Mouse (Mus musculus): ENCODE data around the gene Cacnb1.

Cacnb1 gene

DNA sequence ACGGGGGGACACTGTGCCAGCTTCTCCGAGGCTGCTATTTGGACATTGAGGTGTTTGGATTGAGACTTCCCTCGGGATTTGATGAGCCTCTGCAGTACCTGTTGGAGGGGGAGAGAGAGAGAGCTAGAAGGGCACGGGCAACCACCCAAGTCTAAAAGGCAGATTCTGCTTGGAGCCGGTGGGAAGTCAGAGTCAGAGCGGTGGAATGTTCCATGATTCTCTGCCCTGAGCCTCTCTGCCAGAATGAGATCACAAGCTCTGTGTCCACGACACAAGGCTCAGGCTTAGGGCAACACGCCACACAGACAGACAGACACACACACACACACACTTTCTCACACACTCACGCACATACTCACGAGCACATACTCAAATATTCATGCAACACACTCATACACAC lies 17.1 kb downstream of the Cacnb1 start:
- no peak for DNase-seq

- DNase-seq: no peak
These were observed 17.8 kb downstream of the Cacnb1 start for GRCm38 (mm10) chr11:98005076-98005475.

DNA sequence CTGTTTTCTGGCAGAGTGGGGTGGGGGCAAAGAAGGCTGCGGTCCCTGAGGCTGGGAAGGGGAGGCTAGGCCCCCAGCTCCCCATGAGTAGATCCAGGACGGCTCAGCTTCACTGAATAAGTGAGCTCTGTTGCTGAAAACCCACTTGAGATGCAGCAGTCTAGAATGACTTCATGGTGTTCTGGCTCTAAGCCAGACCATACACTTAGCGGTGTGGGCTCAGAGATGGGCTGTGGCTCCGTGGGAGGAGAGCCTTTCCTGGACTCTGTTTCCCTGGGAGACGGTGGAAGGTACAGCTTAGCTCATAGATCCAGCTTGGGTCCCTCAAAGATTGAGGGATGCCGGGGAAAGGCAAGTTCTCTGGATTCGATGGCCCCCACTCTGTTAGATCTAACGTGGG lies 18.7 kb downstream of the Cacnb1 start:
- no peak for DNase-seq

DNA sequence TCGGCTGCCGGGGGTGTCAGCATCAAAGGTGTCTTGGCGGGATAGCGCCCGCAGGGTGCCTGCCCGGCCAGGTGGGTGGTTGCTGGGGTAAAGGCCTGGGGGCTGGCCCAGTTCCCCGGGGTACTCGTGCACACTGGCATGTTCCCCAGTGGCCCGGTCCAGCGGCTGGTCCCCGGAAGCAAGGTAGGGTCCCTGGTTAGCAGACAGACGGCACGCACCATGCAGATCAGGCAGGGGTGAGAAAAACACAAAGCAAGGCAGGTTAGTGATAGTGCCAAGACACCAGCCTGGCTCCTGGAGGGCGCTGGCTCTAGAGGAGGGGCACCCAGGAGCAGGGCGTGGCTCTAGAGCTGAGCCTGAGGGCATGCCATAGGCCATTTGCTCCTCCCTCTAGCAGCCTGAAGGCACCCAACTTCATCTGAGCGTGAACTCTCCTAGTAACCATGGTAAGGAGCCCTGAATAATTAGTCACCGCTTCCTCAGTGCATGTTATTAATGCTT lies 19.6 kb downstream of the Cacnb1 start:
- no peak for DNase-seq

DNA sequence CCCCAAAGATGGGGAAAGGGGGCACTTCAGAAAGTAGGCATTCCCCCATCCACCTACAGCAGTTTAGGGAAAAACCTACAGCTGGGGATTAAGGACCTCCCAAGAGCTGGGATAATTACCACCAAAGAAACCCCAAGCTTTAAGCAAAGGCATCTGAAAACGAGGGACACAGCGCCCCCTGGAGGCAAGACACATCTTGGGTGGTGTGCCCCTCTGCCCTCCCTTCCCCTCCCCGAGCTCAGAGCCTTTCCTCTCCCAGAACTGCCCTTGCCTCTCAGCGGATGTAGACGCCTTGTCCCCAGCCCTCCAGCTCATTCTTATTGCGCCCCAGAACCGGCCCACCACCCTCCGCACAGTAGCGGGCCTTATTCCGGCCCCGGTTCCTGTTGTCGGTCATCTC lies 20.2 kb downstream of the Cacnb1 start:
- peak in 1 of 2 experiments; percentile 75 for DNase-seq

- no peak for DNase-seq
These were observed 20.8 kb downstream of the Cacnb1 start for GRCm38 (mm10) chr11:98001986-98002385.

DNA sequence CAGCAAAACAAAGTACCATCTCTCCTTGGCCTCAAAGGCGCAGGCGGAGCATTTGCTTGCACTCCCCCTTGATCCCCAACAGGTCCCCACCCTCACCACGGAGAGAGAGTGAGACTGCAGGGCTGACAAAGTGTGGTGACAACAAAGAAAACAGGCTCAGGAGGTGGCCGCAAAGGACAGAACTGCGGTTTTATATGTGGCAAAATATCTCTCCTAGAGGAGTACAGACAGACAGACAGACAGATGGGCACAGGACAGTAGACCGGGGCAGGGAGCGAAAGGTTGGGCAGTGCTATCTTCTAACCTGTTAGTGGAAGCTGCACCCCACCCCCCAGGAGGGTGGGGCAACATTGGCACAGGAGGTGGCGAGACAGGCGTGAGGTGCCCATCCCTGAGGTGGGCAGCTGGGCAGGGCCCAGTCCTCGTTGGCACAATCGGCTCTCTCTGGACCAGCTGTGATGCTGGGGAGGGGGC lies 21.4 kb downstream of the Cacnb1 start:
- no peak for DNase-seq

- DNase-seq: no peak
These were observed 22.3 kb downstream of the Cacnb1 start for GRCm38 (mm10) chr11:98000378-98001140.

GRCm38 (mm10) chr11:97999748-98000147 lies 23.1 kb downstream of the Cacnb1 start:
- DNase-seq: no peak

DNA sequence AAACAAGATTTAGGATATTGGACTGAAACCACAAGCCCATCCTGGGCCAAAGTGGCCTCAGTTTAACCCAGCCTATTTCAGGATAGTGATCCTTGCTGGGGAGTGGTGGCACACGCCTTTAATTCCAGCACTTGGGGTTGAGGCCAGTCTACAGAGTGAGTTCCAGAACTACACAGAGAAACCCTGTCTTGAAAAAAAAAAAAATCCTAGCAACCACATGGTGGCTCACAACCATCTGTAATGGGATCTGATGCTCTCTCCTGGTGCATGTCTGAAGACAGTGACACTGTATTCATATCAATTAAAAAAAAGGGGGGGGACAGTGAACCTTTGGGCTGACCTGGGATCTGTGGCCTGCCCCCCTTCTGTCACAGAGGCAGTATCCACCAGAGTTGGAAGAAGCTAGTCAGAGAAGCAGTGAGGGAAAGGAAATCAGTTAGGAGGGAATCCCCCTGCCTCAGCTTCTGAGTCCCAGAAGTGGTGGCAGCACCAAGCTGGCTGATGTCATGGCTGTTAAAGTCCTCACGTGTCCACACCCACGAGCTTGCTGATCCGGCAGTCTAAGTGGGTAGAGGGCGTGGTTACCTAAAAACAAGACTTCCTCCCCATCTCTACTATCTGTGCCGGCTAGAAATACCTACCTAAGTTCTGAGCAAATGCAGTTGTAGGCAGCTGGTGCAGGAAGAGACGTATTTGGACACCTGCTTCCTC lies 23.8 kb downstream of the Cacnb1 start:
- DNase-seq: no peak

GRCm38 (mm10) chr11:97998074-97998793 lies 24.6 kb downstream of the Cacnb1 start:
- DNase-seq: no peak

DNA sequence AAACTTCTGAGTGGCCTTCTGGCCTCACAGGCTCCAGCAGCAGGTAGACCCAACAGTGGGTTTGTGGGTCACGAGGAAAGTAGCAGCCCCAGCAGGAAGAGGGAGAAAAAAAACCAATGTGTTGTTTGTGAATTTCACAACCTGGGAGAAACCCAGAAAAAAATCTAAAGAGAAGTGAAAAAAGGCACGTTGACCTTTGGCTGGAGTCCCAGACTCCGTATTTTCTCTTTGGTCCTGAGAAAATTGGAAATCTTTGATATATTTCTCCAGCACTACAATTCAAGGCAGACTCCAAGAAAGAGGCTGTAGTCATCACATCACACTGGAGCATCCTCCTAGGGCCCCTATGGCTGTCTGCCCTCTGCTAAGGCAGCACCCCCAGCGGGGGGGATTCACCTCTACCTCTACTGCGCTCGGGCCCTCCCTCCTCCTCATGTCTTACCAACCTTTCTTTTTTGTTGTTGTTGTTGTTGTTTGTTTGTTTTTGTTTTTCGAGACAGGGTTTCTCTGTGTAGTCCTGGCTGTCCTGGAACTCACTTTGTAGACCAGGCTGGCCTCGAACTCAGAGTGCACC lies 25.4 kb downstream of the Cacnb1 start:
- no peak for DNase-seq

GRCm38 (mm10) chr11:97996691-97997090 lies 26.1 kb downstream of the Cacnb1 start:
- DNase-seq: no peak

DNA sequence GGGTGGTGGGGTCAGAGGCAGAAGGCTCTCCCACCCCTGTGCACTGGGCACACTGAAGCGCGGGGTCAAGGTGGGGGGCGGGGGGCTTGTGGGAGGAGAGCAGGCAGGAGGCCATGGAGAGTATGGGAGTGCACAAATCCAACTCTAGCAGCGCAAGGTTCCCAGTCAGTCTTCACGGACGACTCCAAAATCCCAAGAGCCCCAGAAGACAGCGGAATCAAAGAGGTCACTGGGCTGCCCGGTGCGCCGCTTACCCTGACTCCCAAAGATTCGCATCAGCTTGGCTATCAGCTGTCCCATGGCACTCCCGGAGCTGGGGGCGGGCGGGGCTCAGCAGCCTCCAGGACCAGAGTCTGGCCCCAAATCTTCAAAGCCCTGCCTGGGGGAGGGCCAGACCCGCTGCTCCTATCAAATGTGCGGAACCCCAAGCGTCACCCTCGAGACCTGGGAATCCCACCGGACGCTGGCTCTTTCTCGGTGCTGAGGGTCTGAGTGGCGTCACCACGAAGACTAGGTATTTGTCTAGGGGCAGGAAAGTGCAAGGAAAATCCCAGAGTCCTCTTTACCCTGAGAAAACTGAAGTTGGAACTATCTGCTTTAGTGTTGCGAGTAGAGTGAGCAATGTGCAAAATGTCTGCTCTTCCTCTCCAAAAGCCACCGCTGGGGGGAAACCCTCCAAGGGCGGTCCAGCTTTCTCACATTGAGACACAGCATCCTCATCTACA lies 27.1 kb downstream of the Cacnb1 start, which contains the start of gene Arl5c:
Gene Arl5c (minus strand): TSS at position 618 of the 725 bp plus-strand sequence.
- no peak for DNase-seq

GRCm38 (mm10) chr11:97994539-97995100 lies 28.2 kb downstream of the Cacnb1 start:
- DNase-seq: peak; percentile 68 to 86

- peak; percentile 89 to 94 for DNase-seq
These were observed 34.2 kb downstream of the Cacnb1 start for GRCm38 (mm10) chr11:97988530-97989096.

GRCm38 (mm10) chr11:97987551-97988526 lies 35.0 kb downstream of the Cacnb1 start:
- DNase-seq: peak; percentile 93 to 98

- no peak for DNase-seq
These were observed 35.9 kb downstream of the Cacnb1 start for GRCm38 (mm10) chr11:97986738-97987465.
